Mouse (Mus musculus): ENCODE measurements around the gene Syt6. TPM values are rescaled to one million over a fixed set of nuclear protein-coding genes. Genes with fewer than 3 reads are reported as not detected.

The Syt6 gene
- polyA plus RNA-seq, 1 experiment from 2014 or later, result 14.8 TPM

GRCm38 (mm10) chr3:103683234-103683965 is 108.4 kb downstream of the Syt6 start:
- 0 out of 2 replicates have a peak, but pooled peaks have one; percentile 34 for ATAC-seq
- H3K27me3 ChIP-seq (ENCODE audit: control insufficient read depth, insufficient read depth, low read depth, low read length), result no peaks in the 10 kb centered on the region
- 2% methylated on average over 21 of the region's 21 CpGs for WGBS
- no peaks in the 10 kb centered on the region for H3K36me3 ChIP-seq (ENCODE audit: control insufficient read depth, insufficient read depth, low read length)
- no peak overlapping the region for H3K27ac ChIP-seq (ENCODE audit: low read length)
- H3K9ac ChIP-seq (ENCODE audit: low read depth, low read length), result peak overlapping the region; percentile 43
- peak overlapping the region; percentile 14; the same call in 1 of the 2 replicates for H3K4me3 ChIP-seq (ENCODE audit: low read depth, low read length)
- peaks cover 10% of the 10 kb centered on the region; the same call in 1 of the 2 replicates for H3K4me1 ChIP-seq (ENCODE audit: control insufficient read depth, insufficient read depth, low read length)
- no peaks in the 10 kb centered on the region for H3K9me3 ChIP-seq (replicated peaks; ENCODE audit: control insufficient read depth, low read length, poor library complexity, severe bottlenecking)
- peak overlapping the region; percentile 50 for H3K4me2 ChIP-seq (ENCODE audit: low read length)

GRCm38 (mm10) chr3:103683966-103684319 is 108.9 kb downstream of the Syt6 start:
- no peaks in the 10 kb centered on the region for H3K27me3 ChIP-seq (ENCODE audit: control insufficient read depth, insufficient read depth, low read depth, low read length)
- H3K9me3 ChIP-seq (replicated peaks; ENCODE audit: control insufficient read depth, low read length, poor library complexity, severe bottlenecking), result no peaks in the 10 kb centered on the region
- no peak overlapping the region for H3K9ac ChIP-seq (ENCODE audit: low read depth, low read length)
- no peak for ATAC-seq
- no peak overlapping the region for H3K27ac ChIP-seq (ENCODE audit: low read length)
- peak overlapping the region; percentile 50; the same call in 1 of the 2 replicates for H3K4me2 ChIP-seq (ENCODE audit: low read length)
- H3K4me1 ChIP-seq (ENCODE audit: control insufficient read depth, insufficient read depth, low read length), result peaks cover 10% of the 10 kb centered on the region; the same call in 1 of the 2 replicates
- no peaks in the 10 kb centered on the region for H3K36me3 ChIP-seq (ENCODE audit: control insufficient read depth, insufficient read depth, low read length)
- H3K4me3 ChIP-seq (ENCODE audit: low read depth, low read length), result no peak overlapping the region
- 31% methylated on average over 5 of the region's 5 CpGs for WGBS

DNA sequence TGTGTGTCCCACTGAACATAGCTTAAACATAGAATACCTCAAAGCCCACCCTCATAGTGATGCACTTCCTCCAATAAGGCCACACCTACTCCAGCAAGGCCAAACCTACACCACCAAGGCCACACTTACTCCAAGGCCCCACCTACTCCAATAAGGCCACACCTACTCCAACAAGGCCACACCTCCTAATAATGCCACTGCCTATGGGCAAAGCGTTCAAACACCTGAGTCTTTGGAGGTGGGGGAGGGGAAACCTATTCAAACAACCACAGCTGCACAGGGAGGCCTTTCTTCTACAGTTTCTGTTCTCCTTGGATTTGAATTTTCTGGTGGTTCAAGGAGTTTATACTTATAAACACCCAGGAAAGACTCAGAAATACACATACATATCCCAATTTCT is 114.0 kb downstream of the Syt6 start:
- 74% methylated on average over 1 of the region's 1 CpGs for WGBS
- Histone ChIP-seq H3K4me3 (ENCODE audit: low read depth, low read length) (no peak overlapping the region), H3K4me1 (ENCODE audit: control insufficient read depth, insufficient read depth, low read length) (no peaks in the 10 kb centered on the region), H3K27ac (ENCODE audit: low read length) (no peak overlapping the region), H3K9ac (ENCODE audit: low read depth, low read length) (no peak overlapping the region), H3K9me3 (replicated peaks; ENCODE audit: control insufficient read depth, low read length, poor library complexity, severe bottlenecking) (no peaks in the 10 kb centered on the region), H3K27me3 (ENCODE audit: control insufficient read depth, insufficient read depth, low read depth, low read length) (no peaks in the 10 kb centered on the region), H3K4me2 (ENCODE audit: low read length) (no peak overlapping the region), H3K36me3 (ENCODE audit: control insufficient read depth, insufficient read depth, low read length) (no peaks in the 10 kb centered on the region)
- no peak for ATAC-seq

DNA sequence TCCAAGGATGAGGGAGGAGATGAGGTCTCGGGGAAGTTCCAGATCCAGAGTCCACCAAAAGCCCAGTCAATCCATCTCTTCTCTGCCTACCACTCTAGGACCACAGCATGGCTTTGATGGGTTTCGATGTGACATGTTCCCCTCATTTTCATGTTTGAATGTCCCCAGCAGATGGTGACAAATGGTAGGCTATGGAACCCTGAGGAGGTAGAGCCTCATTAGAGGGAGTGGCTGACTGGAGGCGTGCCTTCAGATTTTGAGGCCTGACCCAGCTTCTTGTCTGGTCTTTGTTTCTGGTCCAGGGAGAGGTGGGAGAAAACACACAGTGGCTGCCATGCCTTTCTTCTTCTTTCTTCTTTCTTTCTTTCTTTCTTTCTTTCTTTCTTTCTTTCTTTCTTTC is 115.5 kb downstream of the Syt6 start:
- Histone ChIP-seq H3K9ac (ENCODE audit: low read depth, low read length) (no peak overlapping the region), H3K4me2 (ENCODE audit: low read length) (no peak overlapping the region), H3K4me3 (ENCODE audit: low read depth, low read length) (no peak overlapping the region), H3K27ac (ENCODE audit: low read length) (no peak overlapping the region), H3K4me1 (ENCODE audit: control insufficient read depth, insufficient read depth, low read length) (no peaks in the 10 kb centered on the region), H3K36me3 (ENCODE audit: control insufficient read depth, insufficient read depth, low read length) (no peaks in the 10 kb centered on the region), H3K27me3 (ENCODE audit: control insufficient read depth, insufficient read depth, low read depth, low read length) (no peaks in the 10 kb centered on the region), H3K9me3 (replicated peaks; ENCODE audit: control insufficient read depth, low read length, poor library complexity, severe bottlenecking) (no peaks in the 10 kb centered on the region)
- no peak for ATAC-seq
- 76% methylated on average over 3 of the region's 3 CpGs for WGBS

Small RNA genes lying within 50 kb of the gene (microRNA-seq; reads per million reads assigned to microRNA genes)
- not detected for gene Gm25325

Other genes with a start within 250 kb of the Syt6 start
- 0.11 and 0.29 TPM in 2 replicates for gene Atg4a-ps, start 70.8 kb downstream of the Syt6 start, polyA plus RNA-seq (2015; fragmentation: Nextera tagmentation; extraction: Ambion mirVana)
- 4.6 and 5.3 TPM in 2 replicates for gene Olfml3, start 162.8 kb downstream of the Syt6 start, polyA plus RNA-seq (2015; fragmentation: Nextera tagmentation; extraction: Ambion mirVana)
- not detected in 2 replicates for gene Gm10964, start 164.1 kb downstream of the Syt6 start, polyA plus RNA-seq (2015; fragmentation: Nextera tagmentation; extraction: Ambion mirVana)
- gene Hipk1, start 216.3 kb downstream of the Syt6 start, polyA plus RNA-seq (2015; fragmentation: Nextera tagmentation; extraction: Ambion mirVana), result 11.1 and 11.5 TPM in 2 replicates
- gene Dclre1b, start 234.2 kb downstream of the Syt6 start, polyA plus RNA-seq (2015; fragmentation: Nextera tagmentation; extraction: Ambion mirVana), result 20.3 and 22.0 TPM in 2 replicates
- 20.5 and 22.8 TPM in 2 replicates for gene Ap4b1, start 234.3 kb downstream of the Syt6 start, polyA plus RNA-seq (2015; fragmentation: Nextera tagmentation; extraction: Ambion mirVana)
- 0.15 and 0.65 TPM in 2 replicates for gene Gm43064, start 234.3 kb downstream of the Syt6 start, polyA plus RNA-seq (2015; fragmentation: Nextera tagmentation; extraction: Ambion mirVana)

Measured in midbrain, embryonic 16.5 days (tissue).